Mouse (Mus musculus) natural killer cell, adult 2 months (primary cell): ENCODE data around the gene C1qtnf3.
"Not testable (repeated sequence)": the region's sequence is repeated elsewhere in the genome, so short reads cannot be mapped to it uniquely, and the experiment has no call there.

Experiments
- DNase-seq, 2 experiments: peaks; one replicate each; pipeline ENCODE4 v3.0.0; 2022; ENCODE audit warnings: low spot score in 2 of 2

Gene C1qtnf3

DNA sequence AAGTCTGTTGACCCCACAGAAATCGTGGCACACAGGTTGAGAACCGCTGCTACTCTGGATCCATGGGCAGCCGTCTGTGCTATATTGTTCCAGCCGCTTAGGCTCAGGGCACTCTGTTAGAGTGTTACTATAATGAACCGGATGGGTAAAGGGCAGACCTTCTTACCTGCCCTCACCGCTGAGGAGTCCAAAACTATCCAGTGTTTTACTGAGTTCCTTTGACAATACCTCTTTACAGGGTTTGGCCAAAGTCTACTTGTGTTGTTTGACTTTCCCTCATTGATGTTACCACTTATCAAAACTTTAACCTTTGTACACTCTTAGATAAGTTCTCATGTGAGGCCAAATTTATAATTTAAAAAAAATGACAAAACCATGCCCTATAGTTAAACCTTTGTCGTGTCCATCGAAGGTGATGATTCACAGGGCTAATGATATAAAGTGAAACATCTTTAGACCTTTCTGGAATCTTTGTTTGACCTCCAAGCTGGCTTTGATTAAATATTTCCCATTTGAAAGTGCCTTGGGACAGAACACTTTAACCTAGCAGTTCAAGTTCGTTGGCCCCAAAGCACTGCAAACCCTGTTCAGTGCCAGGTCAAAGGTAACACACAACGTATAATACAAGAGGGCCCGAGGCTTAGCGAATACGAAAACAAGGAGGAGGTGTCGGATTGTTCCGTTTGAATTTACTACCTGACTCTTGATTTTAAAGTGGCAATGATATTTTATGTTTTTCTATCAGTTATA is 7.3 kb downstream of the C1qtnf3 start:
- DNase-seq: no peak

DNA sequence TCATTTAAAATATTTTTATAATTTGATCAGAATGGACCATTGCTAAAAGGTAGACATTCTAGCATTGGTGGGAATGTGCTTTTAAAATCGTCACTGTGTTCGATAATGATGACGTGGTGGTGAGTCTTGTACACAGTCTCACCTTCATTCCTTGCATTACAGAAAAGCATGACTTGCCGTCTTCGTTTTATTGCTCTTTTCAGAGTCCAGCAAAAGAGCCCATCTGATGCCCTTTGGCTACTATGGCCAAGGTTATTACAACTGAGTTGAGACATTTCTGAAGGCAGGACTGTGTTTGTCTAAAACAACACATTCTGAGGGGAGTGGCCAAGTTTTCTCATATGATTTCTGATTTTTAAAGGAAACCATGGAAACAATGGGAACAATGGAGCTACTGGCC is 8.1 kb downstream of the C1qtnf3 start:
- DNase-seq: no peak

DNA sequence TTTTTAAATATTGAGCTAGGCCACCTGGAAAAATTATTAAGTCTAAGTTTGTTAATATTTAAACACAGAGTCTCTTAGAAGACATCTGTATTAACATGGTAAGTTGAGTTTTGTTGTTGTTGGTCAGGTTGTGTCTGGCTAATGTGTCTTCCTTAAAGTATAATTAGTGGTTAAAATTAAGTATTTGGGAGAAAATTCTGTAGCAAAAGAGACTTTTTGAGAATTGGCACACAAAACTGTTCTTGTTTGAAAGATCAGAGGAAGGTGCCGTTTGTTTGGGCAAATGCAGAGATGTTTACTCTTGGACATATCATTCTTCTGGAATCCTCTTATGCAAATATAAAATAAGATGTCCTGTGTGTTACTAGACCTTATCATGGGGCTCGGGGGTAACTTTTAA is 10.5 kb downstream of the C1qtnf3 start:
- DNase-seq: no peak

DNA sequence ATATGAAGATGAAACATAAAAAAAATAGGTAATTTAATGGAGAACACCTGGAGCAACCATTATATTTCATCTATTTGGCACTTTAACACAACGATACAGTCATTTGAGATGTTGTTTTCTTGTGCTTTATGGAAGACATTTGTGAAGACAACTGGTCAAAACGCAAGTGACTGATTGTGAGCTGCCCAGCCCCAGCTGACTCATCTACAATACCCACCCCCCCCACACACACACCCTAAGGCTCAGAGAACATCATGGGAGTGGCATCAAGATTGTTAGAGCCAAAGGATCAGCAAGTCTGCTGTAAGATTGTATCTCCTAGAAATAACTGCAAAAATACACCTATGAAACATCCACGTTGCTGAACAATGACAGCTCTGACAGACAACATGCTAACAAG is 17.3 kb downstream of the C1qtnf3 start:
- DNase-seq: no peak

GRCm38 (mm10) chr15:10970777-10971176 is 18.6 kb downstream of the C1qtnf3 start:
- DNase-seq: no peak

- DNase-seq: no peak
Measured at GRCm38 (mm10) chr15:10977151-10977550, 25.0 kb downstream of the C1qtnf3 start.

- DNase-seq: no peak
Measured at GRCm38 (mm10) chr15:10980712-10981111, 28.6 kb downstream of the C1qtnf3 start.

DNA sequence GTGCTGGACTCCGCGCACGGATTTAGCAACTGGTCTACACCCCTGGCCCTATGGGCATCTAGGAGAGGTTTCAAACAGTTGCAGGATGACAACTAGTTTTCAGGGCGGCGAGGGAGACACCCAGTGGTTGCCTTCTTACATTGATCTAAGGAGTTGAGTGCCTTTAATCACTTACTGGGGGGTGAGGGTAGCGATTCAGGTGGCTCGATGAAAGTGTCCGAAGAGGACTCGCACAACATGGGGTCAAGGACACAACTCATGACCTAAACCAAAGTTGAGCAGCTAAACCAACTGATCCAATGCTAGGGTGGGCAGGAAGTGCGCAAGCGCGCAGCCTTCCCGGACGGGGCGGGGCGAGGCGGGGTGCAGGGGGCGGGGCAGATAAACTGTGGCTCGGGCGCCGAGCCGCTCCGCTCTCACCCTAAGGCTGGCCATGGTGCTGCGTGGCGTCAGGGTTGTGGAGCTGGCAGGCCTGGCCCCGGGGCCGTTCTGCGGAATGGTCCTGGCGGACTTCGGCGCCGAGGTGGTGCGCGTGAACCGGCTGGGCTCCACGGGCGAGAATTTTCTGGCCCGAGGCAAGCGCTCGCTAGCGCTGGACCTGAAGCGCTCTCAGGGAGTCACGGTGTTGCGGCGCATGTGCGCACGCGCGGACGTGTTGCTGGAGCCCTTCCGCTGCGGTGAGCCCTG is 29.4 kb downstream of the C1qtnf3 start, which contains the start of gene Amacr:
Gene Amacr, plus strand, starts transcription at position 380 of the 687 bp plus-strand sequence.
- peak; percentile 85 to 87 for DNase-seq

DNA sequence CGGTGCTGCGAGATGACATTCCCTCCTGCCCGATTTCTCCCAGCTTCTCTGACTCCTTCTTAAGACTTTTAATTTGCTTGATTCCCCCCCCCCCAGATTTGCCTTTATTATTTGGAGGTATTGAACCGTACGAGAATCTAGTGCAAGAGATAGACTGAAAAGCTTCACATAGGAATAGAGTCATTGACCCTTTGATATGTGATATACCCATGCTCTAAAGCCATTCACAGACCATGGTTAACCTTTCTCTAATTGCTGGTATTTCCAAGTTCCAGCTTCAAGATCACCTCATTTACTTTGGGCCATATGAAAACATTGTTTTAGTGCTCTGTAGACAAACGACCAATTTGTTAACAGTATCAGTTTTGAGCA is 29.9 kb downstream of the C1qtnf3 start:
- no peak for DNase-seq

DNA sequence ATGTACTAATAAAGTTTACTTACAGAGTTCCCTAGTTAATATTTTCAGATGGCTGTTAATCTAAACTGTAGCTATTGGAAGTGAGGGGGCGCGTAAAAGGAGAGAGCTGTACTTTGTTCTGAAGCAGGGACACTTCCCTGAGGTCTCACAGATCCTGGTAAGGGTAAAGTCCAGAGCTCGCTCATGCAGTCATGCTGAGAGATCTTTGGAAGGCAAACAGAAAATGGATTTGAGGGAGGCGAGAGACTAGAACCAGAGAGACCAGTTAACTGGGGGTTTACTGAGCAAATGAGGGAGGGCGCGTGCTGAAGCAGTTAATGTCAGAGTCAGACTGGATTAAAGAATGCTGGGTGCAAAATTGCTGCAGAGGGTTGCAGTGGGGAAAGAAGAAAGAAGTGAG is 33.6 kb downstream of the C1qtnf3 start:
- no peak for DNase-seq

GRCm38 (mm10) chr15:10986477-10986876 is 34.3 kb downstream of the C1qtnf3 start:
- DNase-seq: not testable (repeated sequence)

DNA sequence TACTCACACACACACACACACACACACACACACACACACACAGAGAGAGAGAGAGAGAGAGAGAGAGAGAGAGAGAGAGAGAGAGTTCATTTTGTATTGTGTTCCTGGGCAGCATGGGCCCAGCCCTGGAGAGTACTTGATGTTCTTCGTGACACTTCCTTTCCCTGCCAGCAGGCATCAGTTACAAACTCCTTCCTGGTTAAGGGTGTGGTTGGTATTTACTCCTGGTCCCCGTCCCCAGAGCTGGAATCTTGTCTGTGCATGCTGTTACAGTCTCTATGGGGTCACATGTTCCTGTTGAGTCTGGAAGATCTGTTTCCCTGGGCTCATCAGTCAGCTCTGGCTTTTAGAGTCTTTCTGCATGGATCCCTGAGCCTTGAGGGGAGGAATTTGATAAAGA is 38.3 kb downstream of the C1qtnf3 start:
- no peak for DNase-seq

GRCm38 (mm10) chr15:10991566-10991965 is 39.4 kb downstream of the C1qtnf3 start:
- DNase-seq: no peak

GRCm38 (mm10) chr15:10999832-11000231 is 47.7 kb downstream of the C1qtnf3 start:
- no peak for DNase-seq

DNA sequence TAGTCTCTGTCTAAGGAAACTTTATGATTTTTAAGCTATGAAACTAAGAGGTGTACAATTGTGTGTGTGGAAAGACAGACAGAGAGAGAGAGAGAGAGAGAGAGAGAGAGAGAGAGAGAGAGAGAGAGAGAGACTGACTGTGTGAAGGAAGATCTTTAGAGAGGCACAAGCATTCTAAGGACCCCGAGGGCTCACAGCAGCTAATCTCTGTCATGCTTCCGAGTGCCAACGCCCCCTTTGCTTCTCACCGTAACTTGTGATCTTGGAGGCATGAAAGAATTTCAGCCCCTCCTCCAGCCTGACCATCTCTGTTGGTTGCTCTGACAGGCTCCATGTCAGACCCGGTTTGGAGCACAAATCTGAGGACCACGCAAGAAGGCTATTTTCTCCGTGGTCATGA is 48.3 kb downstream of the C1qtnf3 start, which contains the start of gene Slc45a2:
Gene Slc45a2, plus strand, starts transcription at position 301 of the 400 bp plus-strand sequence.
- DNase-seq: no peak

- DNase-seq: no peak
Measured at GRCm38 (mm10) chr15:11003791-11004190, 51.7 kb downstream of the C1qtnf3 start.

GRCm38 (mm10) chr15:11004646-11005045 is 52.5 kb downstream of the C1qtnf3 start:
- no peak for DNase-seq

GRCm38 (mm10) chr15:11008756-11009155 is 56.6 kb downstream of the C1qtnf3 start:
- no peak for DNase-seq

DNA sequence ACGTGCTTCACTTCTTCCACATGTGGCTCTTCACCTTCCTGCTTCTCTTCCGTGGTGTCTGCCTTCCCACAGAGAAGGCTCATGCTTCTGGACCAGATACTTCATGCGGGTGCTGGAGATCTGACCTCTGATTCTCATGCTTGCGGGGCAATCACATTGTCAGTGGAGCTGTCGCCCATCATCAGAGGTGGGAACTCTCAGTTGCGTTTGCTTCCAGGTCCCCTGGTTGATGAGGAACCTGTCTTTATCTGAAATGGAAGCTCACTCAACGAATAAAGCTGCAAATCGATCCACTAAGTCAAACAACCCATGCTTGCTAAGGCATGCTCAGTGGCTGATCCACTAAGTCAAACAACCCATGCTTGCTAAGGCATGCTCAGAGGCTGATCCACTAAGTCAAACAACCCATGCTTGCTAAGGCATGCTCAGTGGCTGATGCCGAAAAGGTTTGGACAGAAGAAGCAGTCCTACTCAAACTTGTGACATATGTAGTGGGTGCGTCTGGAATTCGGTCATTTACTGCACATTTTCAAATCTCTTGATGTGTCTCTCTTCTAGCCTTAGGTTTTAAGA is 58.9 kb downstream of the C1qtnf3 start:
- no peak for DNase-seq

GRCm38 (mm10) chr15:11014931-11015330 is 62.8 kb downstream of the C1qtnf3 start:
- no peak for DNase-seq

DNA sequence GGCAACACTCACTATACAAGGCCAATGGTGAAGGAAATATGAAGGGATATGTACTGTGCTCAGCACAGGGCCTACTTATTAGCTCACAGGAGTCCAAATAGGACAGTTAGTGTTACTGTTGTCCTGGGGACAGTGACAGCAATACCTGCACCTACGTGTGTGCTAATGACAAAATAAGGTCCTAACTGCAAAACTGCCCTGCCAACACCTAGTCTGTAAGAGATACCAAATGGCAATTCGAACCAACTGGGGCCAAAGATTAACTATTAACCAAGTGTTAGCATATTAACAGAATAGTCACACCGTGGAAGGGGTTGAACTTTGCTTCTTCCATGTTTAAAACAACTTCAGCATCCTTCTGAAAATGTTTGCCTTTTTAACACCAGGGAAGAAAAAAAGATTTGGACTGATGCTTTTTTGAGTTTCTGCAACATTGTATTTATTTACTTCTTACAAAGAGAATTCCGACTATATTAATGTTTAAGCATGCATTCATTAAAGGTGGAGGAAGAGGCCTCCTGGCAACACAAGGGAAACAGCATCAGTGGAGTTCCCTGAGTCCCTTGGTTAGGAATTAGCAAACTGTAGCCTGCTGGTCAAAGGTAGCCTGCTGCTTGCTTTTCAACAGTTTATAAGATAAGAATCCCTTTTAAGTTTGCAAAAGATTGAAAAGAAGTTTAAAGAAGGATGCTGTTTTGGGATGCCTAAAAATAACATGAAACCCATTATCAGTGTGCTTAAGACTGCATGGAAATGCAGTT is 74.8 kb downstream of the C1qtnf3 start:
- no peak for DNase-seq
